Mouse (Mus musculus) thymus, adult 2 months (tissue): Measurements from ENCODE around the gene Palld. TPM values are rescaled to one million over a fixed set of nuclear protein-coding genes. Genes with fewer than 3 reads are reported as not detected.

Experiments used
- DNase-seq: peaks from one replicate; pipeline ENCODE4 v3.0.0; 2021
- H3K27ac ChIP-seq: fragments of 200-500 bp; 2 replicates; pipeline ENCODE4 v1.5.1; 2012; ENCODE audit warnings: low read length, control low read depth; ENCODE audit not compliant: control insufficient read depth, insufficient read depth
- H3K27me3 ChIP-seq: fragments of 200-500 bp; 2 replicates; pipeline ENCODE4 v1.6.1; 2012; ENCODE audit warnings: mild to moderate bottlenecking, low read length, moderate library complexity, mixed read lengths; ENCODE audit not compliant: control insufficient read depth, insufficient read depth
- H3K36me3 ChIP-seq: fragments of 200-500 bp; 2 replicates; pipeline ENCODE4 v1.6.1; 2012; ENCODE audit warnings: mild to moderate bottlenecking, low read length, moderate library complexity; ENCODE audit not compliant: control insufficient read depth, insufficient read depth
- H3K4me1 ChIP-seq: fragments of 200-500 bp; replicated peaks from 2 replicates; pipeline ENCODE4 v1.6.1; 2012; ENCODE audit warnings: low read length; ENCODE audit not compliant: control insufficient read depth, insufficient read depth
- H3K4me3 ChIP-seq: fragments of 200-500 bp; 2 replicates; pipeline ENCODE4 v1.5.1; 2012; ENCODE audit warnings: mild to moderate bottlenecking, low read length, control low read depth, moderate library complexity; ENCODE audit not compliant: control insufficient read depth, insufficient read depth
- CTCF ChIP-seq: fragments of 200-500 bp; IDR thresholded peaks from 2 replicates; pipeline ENCODE4 v1.5.1; 2012; ENCODE audit warnings: mild to moderate bottlenecking, control low read depth, low read length, moderate library complexity, borderline replicate concordance; ENCODE audit not compliant: control insufficient read depth, poor library complexity, insufficient read depth; ENCODE audit errors: extremely low read depth
- POLR2A ChIP-seq: fragments of 200-500 bp; IDR thresholded peaks from 2 replicates; pipeline ENCODE4 v1.6.1; 2012; ENCODE audit warnings: mild to moderate bottlenecking, low read length, control low read depth, moderate library complexity; ENCODE audit not compliant: control insufficient read depth, poor library complexity, insufficient read depth; ENCODE audit errors: extremely low read depth
- WGBS: fragments of 180-500 bp; shearing (Covaris S2); methylation state at CpG from one replicate; pipeline ENCODE4 v1.1.7; 2018; 5-methylcytosine and 5-hydroxymethylcytosine counted together
- polyA plus RNA-seq: library from polyadenylated mRNA; depleted of rRNA; stranded (reverse); fragments of >200 nt; gene quantifications from 2 replicates; pipeline ENCODE4 v1.2.3, GENCODE M21; 2012

The Palld gene
- polyA plus RNA-seq, 1 experiment, result 10.6 TPM

- Histone ChIP-seq H3K27me3 (no peaks in the 10 kb centered on the region), H3K36me3 (no peaks in the 10 kb centered on the region), H3K4me3 (no peak overlapping the region), H3K27ac (no peak overlapping the region), H3K4me1 (no peaks in the 10 kb centered on the region)
- no peak for TF ChIP-seq POLR2A
- no peak for TF ChIP-seq CTCF
- WGBS, result 96% methylated on average over 4 of the region's 4 CpGs
- DNase-seq, result no peak
Measured at GRCm38 (mm10) chr8:61684280-61684939, 218.1 kb downstream of the Palld start.

- Histone ChIP-seq H3K27me3 (no peaks in the 10 kb centered on the region), H3K4me1 (no peaks in the 10 kb centered on the region), H3K36me3 (no peaks in the 10 kb centered on the region), H3K27ac (no peak overlapping the region), H3K4me3 (no peak overlapping the region)
- TF ChIP-seq CTCF, result no peak
- TF ChIP-seq POLR2A, result no peak
- no peak for DNase-seq
- WGBS, result 88% methylated on average over 2 of the region's 2 CpGs
Measured at GRCm38 (mm10) chr8:61682902-61683301, 219.6 kb downstream of the Palld start.

GRCm38 (mm10) chr8:61681217-61681616 is 221.3 kb downstream of the Palld start:
- no peak overlapping the region for H3K27ac ChIP-seq
- H3K27me3 ChIP-seq, result no peaks in the 10 kb centered on the region
- WGBS, result 80% methylated on average over 3 of the region's 3 CpGs
- TF ChIP-seq CTCF, result no peak
- TF ChIP-seq POLR2A, result no peak
- H3K4me1 ChIP-seq, result no peaks in the 10 kb centered on the region
- H3K4me3 ChIP-seq, result no peak overlapping the region
- no peaks in the 10 kb centered on the region for H3K36me3 ChIP-seq
- DNase-seq, result no peak

GRCm38 (mm10) chr8:61677227-61677626 is 225.3 kb downstream of the Palld start:
- 94% methylated on average over 5 of the region's 5 CpGs for WGBS
- TF ChIP-seq POLR2A, result no peak
- TF ChIP-seq CTCF, result no peak
- DNase-seq, result no peak
- Histone ChIP-seq H3K4me3 (no peak overlapping the region), H3K27ac (no peak overlapping the region), H3K27me3 (no peaks in the 10 kb centered on the region), H3K4me1 (no peaks in the 10 kb centered on the region), H3K36me3 (no peaks in the 10 kb centered on the region)

GRCm38 (mm10) chr8:61671151-61671550 is 231.3 kb downstream of the Palld start:
- H3K27me3 ChIP-seq, result no peaks in the 10 kb centered on the region
- H3K27ac ChIP-seq, result no peak overlapping the region
- no peaks in the 10 kb centered on the region for H3K4me1 ChIP-seq
- no peaks in the 10 kb centered on the region for H3K36me3 ChIP-seq
- no peak for DNase-seq
- TF ChIP-seq CTCF, result no peak
- no peak for TF ChIP-seq POLR2A
- no peak overlapping the region for H3K4me3 ChIP-seq

- TF ChIP-seq POLR2A, result no peak
- H3K27ac ChIP-seq, result no peak overlapping the region
- WGBS, result 83% methylated on average over 4 of the region's 4 CpGs
- no peaks in the 10 kb centered on the region for H3K4me1 ChIP-seq
- H3K36me3 ChIP-seq, result no peaks in the 10 kb centered on the region
- no peak overlapping the region for H3K4me3 ChIP-seq
- DNase-seq, result no peak
- no peaks in the 10 kb centered on the region for H3K27me3 ChIP-seq
Measured at GRCm38 (mm10) chr8:61670376-61670775, 232.1 kb downstream of the Palld start.

GRCm38 (mm10) chr8:61666919-61667318 is 235.6 kb downstream of the Palld start:
- no peak overlapping the region for H3K4me3 ChIP-seq
- DNase-seq, result no peak
- no peak overlapping the region for H3K27ac ChIP-seq
- TF ChIP-seq POLR2A, result no peak
- no peak for TF ChIP-seq CTCF
- no peaks in the 10 kb centered on the region for H3K4me1 ChIP-seq
- no peaks in the 10 kb centered on the region for H3K36me3 ChIP-seq
- 92% methylated on average over 6 of the region's 6 CpGs for WGBS
- H3K27me3 ChIP-seq, result no peaks in the 10 kb centered on the region
